Mouse (Mus musculus): ENCODE results near the gene Bbip1. TPM values are rescaled to one million over a fixed set of nuclear protein-coding genes. Genes with fewer than 3 reads are reported as not detected.
"Not testable (repeated sequence)": the region's sequence is repeated elsewhere in the genome, so short reads cannot be mapped to it uniquely, and the experiment has no call there.

Bbip1 gene
- polyA plus RNA-seq, 1 experiment from 2014 or later, result 120 TPM

GRCm38 (mm10) chr19:53957513-53957912 lies 13.1 kb upstream of the Bbip1 start:
- Histone ChIP-seq H3K27ac (no peak overlapping the region), H3K4me2 (replicated peaks) (no peak overlapping the region), H3K9ac (replicated peaks) (no peak overlapping the region), H3K4me3 (replicated peaks) (no peak overlapping the region), H3K9me3 (no peaks in the 10 kb centered on the region), H3K4me1 (replicated peaks) (peaks cover 4% of the 10 kb centered on the region), H3K36me3 (no peaks in the 10 kb centered on the region), H3K27me3 (no peaks in the 10 kb centered on the region)
- 92% methylated on average over 2 of the region's 2 CpGs for WGBS
- no peak for ATAC-seq

- peak overlapping the region; percentile 96 for H3K9ac ChIP-seq (replicated peaks)
- H3K4me2 ChIP-seq (replicated peaks), result peak overlapping the region; percentile 64
- peak overlapping the region; percentile 92 for H3K4me3 ChIP-seq (replicated peaks)
- WGBS, result under 1% methylated on average over 61 of the region's 69 CpGs
- no peaks in the 10 kb centered on the region for H3K9me3 ChIP-seq
- peak; percentile 34 for ATAC-seq
- peak overlapping the region; percentile 98 for H3K27ac ChIP-seq
- H3K36me3 ChIP-seq, result no peaks in the 10 kb centered on the region
- no peaks in the 10 kb centered on the region for H3K27me3 ChIP-seq
- peaks cover 34% of the 10 kb centered on the region for H3K4me1 ChIP-seq (replicated peaks)
Observed at GRCm38 (mm10) chr19:53945171-53946042, 980 bp upstream of the Bbip1 start.

DNA sequence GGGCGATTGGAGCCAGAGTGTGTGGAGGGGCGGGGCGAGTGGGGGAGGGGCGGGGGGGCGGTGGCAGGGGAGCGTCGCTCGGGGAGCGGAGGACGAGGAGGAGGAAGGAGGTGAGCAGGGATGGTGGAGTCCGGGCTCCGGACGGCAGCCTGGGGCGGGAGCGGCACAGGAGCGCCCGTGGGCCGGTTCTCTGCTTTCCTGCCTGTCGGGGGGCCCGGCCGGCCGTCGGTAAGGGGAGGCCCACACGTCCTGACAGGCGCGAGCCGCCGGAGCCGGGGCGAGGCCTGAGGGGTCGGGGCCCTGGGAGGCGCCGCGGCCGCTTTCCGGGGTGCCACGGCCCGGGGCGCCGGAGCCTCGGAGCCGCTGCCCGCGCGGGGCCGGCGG lies 351 bp upstream of the Bbip1 start:
- WGBS, result under 1% methylated on average over 32 of the region's 47 CpGs
- Histone ChIP-seq H3K27ac (peak overlapping the region; percentile 98), H3K4me1 (replicated peaks) (peaks cover 34% of the 10 kb centered on the region), H3K9ac (replicated peaks) (peak overlapping the region; percentile 96), H3K36me3 (no peaks in the 10 kb centered on the region), H3K9me3 (no peaks in the 10 kb centered on the region), H3K27me3 (no peaks in the 10 kb centered on the region), H3K4me3 (replicated peaks) (peak overlapping the region; percentile 92), H3K4me2 (replicated peaks) (peak overlapping the region; percentile 64)
- peak; percentile 82 for ATAC-seq

DNA sequence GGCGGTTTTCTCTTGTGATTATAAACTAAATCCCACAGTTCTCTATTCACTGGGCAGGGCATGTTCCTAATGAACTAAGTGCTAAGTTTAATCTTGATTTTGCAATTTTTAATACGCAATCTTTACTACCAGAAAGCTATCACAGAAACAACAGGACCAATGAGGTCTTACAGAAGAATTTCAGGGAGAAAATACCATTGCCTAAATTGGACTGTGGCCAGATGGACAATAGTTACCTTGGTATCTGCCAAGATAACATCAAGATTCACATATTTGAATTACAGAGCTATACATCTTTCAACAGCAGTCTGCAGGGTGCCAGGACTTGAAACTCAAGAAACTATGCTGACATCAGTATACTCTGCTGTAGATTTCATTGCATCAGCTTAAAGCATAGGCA lies 2.1 kb downstream of the Bbip1 start:
- WGBS, result 95% methylated on average over 2 of the region's 2 CpGs
- Histone ChIP-seq H3K36me3 (peaks cover 15% of the 10 kb centered on the region), H3K27ac (no peak overlapping the region), H3K9me3 (no peaks in the 10 kb centered on the region), H3K4me3 (replicated peaks) (0 out of 2 replicates have a peak overlapping the region, but pooled peaks have one; percentile 92), H3K9ac (replicated peaks) (no peak overlapping the region), H3K4me1 (replicated peaks) (peaks cover 24% of the 10 kb centered on the region), H3K4me2 (replicated peaks) (0 out of 2 replicates have a peak overlapping the region, but pooled peaks have one; percentile 58), H3K27me3 (no peaks in the 10 kb centered on the region)
- no peak for ATAC-seq

- peaks cover 16% of the 10 kb centered on the region for H3K4me1 ChIP-seq (replicated peaks)
- H3K27me3 ChIP-seq, result no peaks in the 10 kb centered on the region
- H3K4me3 ChIP-seq (replicated peaks), result no peak overlapping the region
- peaks cover 18% of the 10 kb centered on the region for H3K36me3 ChIP-seq
- H3K9me3 ChIP-seq, result no peaks in the 10 kb centered on the region
- ATAC-seq, result no peak
- H3K4me2 ChIP-seq (replicated peaks), result no peak overlapping the region
- WGBS, result 90% methylated on average over 4 of the region's 4 CpGs
- no peak overlapping the region for H3K9ac ChIP-seq (replicated peaks)
- H3K27ac ChIP-seq, result no peak overlapping the region
Observed at GRCm38 (mm10) chr19:53941139-53941538, 3.3 kb downstream of the Bbip1 start.

GRCm38 (mm10) chr19:53939467-53939866 lies 5.0 kb downstream of the Bbip1 start:
- no peaks in the 10 kb centered on the region for H3K9me3 ChIP-seq
- H3K4me2 ChIP-seq (replicated peaks), result no peak overlapping the region
- H3K36me3 ChIP-seq, result peaks cover 18% of the 10 kb centered on the region
- H3K9ac ChIP-seq (replicated peaks), result no peak overlapping the region
- 89% methylated on average over 4 of the region's 4 CpGs for WGBS
- H3K27ac ChIP-seq, result no peak overlapping the region
- no peaks in the 10 kb centered on the region for H3K27me3 ChIP-seq
- H3K4me1 ChIP-seq (replicated peaks), result peaks cover 12% of the 10 kb centered on the region
- no peak for ATAC-seq
- H3K4me3 ChIP-seq (replicated peaks), result no peak overlapping the region

DNA sequence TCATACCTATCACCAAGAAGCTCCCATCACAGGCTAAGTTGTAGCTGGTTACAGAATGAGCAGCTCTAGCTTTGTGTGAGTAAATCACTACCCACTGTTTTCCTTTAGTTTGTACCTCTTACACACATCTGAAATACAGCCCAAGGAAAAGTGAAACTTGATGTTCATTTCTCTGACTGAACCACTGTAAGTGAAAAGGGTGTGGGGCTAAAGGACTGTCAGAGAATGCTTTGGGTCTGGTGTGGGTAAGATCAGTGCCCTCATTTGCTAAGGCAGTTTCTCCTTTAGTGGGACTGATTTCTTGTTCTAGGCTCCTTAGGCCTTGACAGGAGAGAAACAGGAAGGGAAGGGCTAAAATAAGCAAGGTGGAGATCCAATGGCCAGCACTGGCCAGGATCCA lies 10.4 kb downstream of the Bbip1 start:
- Histone ChIP-seq H3K9me3 (no peaks in the 10 kb centered on the region), H3K4me1 (replicated peaks) (no peaks in the 10 kb centered on the region), H3K27ac (no peak overlapping the region), H3K4me2 (replicated peaks) (no peak overlapping the region), H3K36me3 (peaks cover 49% of the 10 kb centered on the region), H3K4me3 (replicated peaks) (no peak overlapping the region), H3K9ac (replicated peaks) (no peak overlapping the region), H3K27me3 (no peaks in the 10 kb centered on the region)
- no peak for ATAC-seq

DNA sequence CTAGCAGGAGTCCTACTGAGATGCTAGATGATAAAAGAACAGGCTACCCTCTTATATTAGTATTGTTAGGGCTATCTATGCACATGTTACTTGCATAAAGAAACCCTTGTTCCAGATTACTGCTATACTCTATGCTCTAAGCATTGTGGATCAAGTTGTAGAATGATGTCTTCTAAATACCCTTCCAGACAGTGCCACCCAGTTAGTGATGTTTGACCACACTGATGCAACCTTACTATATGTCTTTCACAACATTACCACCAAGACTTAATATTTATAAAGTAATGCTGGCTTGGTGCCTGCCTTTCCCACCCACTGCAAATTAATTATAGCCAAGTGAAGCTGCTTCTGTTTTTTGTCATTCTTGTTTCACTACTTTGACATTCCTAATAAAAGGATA lies 11.4 kb downstream of the Bbip1 start:
- Histone ChIP-seq H3K4me2 (replicated peaks) (no peak overlapping the region), H3K4me1 (replicated peaks) (no peaks in the 10 kb centered on the region), H3K9ac (replicated peaks) (no peak overlapping the region), H3K9me3 (no peaks in the 10 kb centered on the region), H3K36me3 (peaks cover 49% of the 10 kb centered on the region), H3K4me3 (replicated peaks) (no peak overlapping the region), H3K27me3 (no peaks in the 10 kb centered on the region), H3K27ac (no peak overlapping the region)
- no peak for ATAC-seq

DNA sequence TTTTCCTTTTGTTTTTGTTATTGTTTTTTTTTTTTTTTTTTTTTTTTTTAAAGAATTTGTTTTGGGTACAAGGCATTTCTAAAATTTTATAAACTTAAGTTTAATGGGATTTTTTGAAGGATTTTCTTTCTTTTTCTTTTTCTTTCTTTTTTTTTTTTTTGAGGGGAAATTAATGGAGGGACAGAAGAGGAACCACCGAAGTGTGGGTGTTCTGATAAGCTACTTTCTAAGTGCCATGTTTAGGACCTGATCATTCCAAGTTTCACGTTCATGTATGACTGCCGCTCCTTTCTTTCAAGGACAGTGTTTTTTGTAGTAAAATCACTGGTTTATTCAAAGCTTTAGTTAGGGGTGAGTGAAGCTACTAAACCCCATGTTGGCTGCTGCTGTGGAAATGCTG lies 15.2 kb downstream of the Bbip1 start:
- H3K9ac ChIP-seq (replicated peaks), result no peak overlapping the region
- no peaks in the 10 kb centered on the region for H3K9me3 ChIP-seq
- H3K36me3 ChIP-seq, result peaks cover 55% of the 10 kb centered on the region
- no peaks in the 10 kb centered on the region for H3K4me1 ChIP-seq (replicated peaks)
- no peak overlapping the region for H3K27ac ChIP-seq
- no peaks in the 10 kb centered on the region for H3K27me3 ChIP-seq
- H3K4me2 ChIP-seq (replicated peaks), result no peak overlapping the region
- WGBS, result 94% methylated on average over 3 of the region's 3 CpGs
- ATAC-seq, result no peak
- H3K4me3 ChIP-seq (replicated peaks), result no peak overlapping the region

GRCm38 (mm10) chr19:53926705-53927104 lies 17.7 kb downstream of the Bbip1 start:
- no peak overlapping the region for H3K27ac ChIP-seq
- peaks cover 56% of the 10 kb centered on the region for H3K36me3 ChIP-seq
- no peak overlapping the region for H3K4me2 ChIP-seq (replicated peaks)
- H3K27me3 ChIP-seq, result no peaks in the 10 kb centered on the region
- no peak for ATAC-seq
- no peak overlapping the region for H3K9ac ChIP-seq (replicated peaks)
- WGBS, result 94% methylated on average over 1 of the region's 1 CpGs
- H3K4me3 ChIP-seq (replicated peaks), result no peak overlapping the region
- H3K9me3 ChIP-seq, result no peaks in the 10 kb centered on the region
- H3K4me1 ChIP-seq (replicated peaks), result no peaks in the 10 kb centered on the region

DNA sequence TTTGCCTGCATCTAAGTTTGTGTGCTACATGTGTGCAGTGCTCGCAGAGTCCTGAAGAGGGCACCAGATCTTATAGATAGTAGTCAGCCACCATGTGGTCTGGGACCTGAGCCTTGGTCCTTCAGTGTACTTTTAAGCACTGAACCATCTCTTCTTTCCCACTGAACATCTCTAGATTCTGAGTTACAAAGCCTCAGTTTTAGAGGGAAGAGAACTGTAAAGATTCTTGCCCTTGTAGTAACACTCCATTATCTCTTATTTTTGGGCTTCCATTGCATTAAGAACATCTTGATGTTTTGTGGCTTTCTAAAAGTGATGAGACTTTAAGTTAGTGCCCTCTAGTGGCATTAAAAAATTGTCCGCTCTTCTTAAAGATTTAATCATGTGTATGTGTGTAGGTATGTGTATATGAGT lies 19.1 kb downstream of the Bbip1 start:
- Histone ChIP-seq H3K4me1 (replicated peaks) (no peaks in the 10 kb centered on the region), H3K9ac (replicated peaks) (no peak overlapping the region), H3K4me3 (replicated peaks) (no peak overlapping the region), H3K9me3 (no peaks in the 10 kb centered on the region), H3K36me3 (peaks cover 53% of the 10 kb centered on the region), H3K4me2 (replicated peaks) (no peak overlapping the region), H3K27me3 (no peaks in the 10 kb centered on the region), H3K27ac (no peak overlapping the region)
- WGBS, result 83% methylated on average over 2 of the region's 2 CpGs
- ATAC-seq, result no peak

DNA sequence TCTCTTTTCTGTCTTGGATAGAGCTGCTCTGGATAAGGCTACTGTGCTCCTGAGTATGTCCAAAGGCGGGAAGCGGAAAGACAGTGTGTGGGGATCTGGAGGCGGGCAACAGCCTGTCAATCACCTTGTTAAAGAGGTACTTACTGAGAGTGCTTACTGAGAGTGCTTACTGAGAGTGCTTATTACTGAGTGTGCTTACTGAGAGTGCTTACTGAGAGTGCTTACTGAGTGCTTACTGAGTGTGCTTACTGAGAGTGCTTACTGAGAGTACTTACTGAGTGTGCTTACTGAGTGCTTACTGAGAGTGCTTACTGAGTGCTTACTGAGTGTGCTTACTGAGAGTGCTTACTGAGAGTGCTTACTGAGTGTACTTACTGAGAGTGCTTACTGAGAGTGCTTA lies 22.4 kb downstream of the Bbip1 start:
- H3K36me3 ChIP-seq, result peaks cover 62% of the 10 kb centered on the region
- not testable (repeated sequence) for H3K4me2 ChIP-seq (replicated peaks); ATAC-seq; H3K9me3 ChIP-seq; H3K27ac ChIP-seq; H3K27me3 ChIP-seq; H3K4me1 ChIP-seq (replicated peaks); H3K9ac ChIP-seq (replicated peaks); H3K4me3 ChIP-seq (replicated peaks)
- 90% methylated on average over 3 of the region's 3 CpGs for WGBS

DNA sequence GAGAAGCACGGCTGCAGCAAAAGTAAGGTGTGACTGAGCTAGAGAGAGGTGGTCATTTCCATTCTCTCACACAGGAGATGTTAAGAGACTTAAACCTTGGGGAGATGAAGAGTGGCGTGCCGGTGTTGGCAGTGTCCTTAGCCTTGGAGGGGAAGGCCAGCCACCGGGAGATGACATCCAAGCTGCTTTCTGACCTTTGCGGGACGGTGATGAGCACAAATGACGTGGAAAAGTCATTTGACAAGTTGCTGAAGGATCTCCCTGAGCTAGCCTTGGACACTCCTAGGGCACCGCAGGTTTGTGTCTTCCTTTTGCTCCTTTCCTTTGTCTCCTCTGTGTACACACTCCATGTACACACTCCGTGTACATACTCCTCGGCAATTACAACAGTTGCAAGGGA lies 24.9 kb downstream of the Bbip1 start:
- Histone ChIP-seq H3K4me1 (replicated peaks) (no peaks in the 10 kb centered on the region), H3K4me3 (replicated peaks) (no peak overlapping the region), H3K9me3 (no peaks in the 10 kb centered on the region), H3K4me2 (replicated peaks) (no peak overlapping the region), H3K27ac (no peak overlapping the region), H3K9ac (replicated peaks) (no peak overlapping the region), H3K27me3 (no peaks in the 10 kb centered on the region), H3K36me3 (peaks cover 80% of the 10 kb centered on the region)
- ATAC-seq, result no peak
- WGBS, result 91% methylated on average over 10 of the region's 10 CpGs

Measured in midbrain, embryonic 13.5 days (tissue).